Mouse (Mus musculus) layer of hippocampus, postnatal 36 days (tissue): ENCODE results near the gene Kdm3a. TPM values are rescaled to one million over a fixed set of nuclear protein-coding genes. Genes with fewer than 3 reads are reported as not detected.
A peak's percentile ranks its signal among the peaks of the same experiment; 100 is the strongest.

Source experiments
- DNase-seq, 2 experiments: peaks; one replicate each; pipeline ENCODE4 v3.0.0; 2022
- total RNA-seq, 2 experiments: library from RNA; stranded (reverse); gene quantifications; 2 replicates each; pipeline ENCODE4 v1.2.3; 2021

Gene Kdm3a
- total RNA-seq, 2 experiments from 2014 or later, result 38.7 to 44.6 TPM

GRCm38 (mm10) chr6:71575359-71575758, 57.4 kb downstream of the Kdm3a start:
- no peak for DNase-seq

GRCm38 (mm10) chr6:71569025-71569424, 63.8 kb downstream of the Kdm3a start:
- DNase-seq, result no peak

GRCm38 (mm10) chr6:71568616-71569015, 64.2 kb downstream of the Kdm3a start:
- DNase-seq, result no peak

GRCm38 (mm10) chr6:71556826-71557225, 76.0 kb downstream of the Kdm3a start:
- DNase-seq, result no peak

GRCm38 (mm10) chr6:71555507-71555951, 77.3 kb downstream of the Kdm3a start:
- no peak for DNase-seq

- peak; percentile 95 to 98 for DNase-seq
Observed at GRCm38 (mm10) chr6:71543686-71544499, 88.9 kb downstream of the Kdm3a start, which contains the start of gene Chmp3. Chmp3 (plus strand) TSS chr6:71543797.

Other genes with a start within 250 kb of the Kdm3a start
- 100 to 1,000 TPM; 100 to 103 TPM for gene Rmnd5a, start 192.4 kb downstream of the Kdm3a start, total RNA-seq
- 10 to 100 TPM; 44.5 to 47.7 TPM for gene Rnf103, start 139.1 kb downstream of the Kdm3a start, total RNA-seq
- gene Chmp3, start 89.2 kb downstream of the Kdm3a start, total RNA-seq, result 10 to 100 TPM; 94.7 to 99.2 TPM
- gene Reep1, start 74.6 kb upstream of the Kdm3a start, total RNA-seq, result 10 to 100 TPM; 72.9 to 75.7 TPM
- gene Mrpl35, start 194.0 kb upstream of the Kdm3a start, total RNA-seq, result 10 to 100 TPM; 32.7 to 33.7 TPM
- gene Immt, start 198.3 kb upstream of the Kdm3a start, total RNA-seq, result 100 to 1,000 TPM; 135 to 145 TPM